Mouse (Mus musculus) MEL (cell line): Measurements from ENCODE around the gene Kcnj1.

Experiments used
- CTCF ChIP-seq, 3 experiments: IDR thresholded peaks in 2 of 3; conservative IDR thresholded peaks in 1 of 3; 2 replicates each; pipeline ENCODE4 v1.5.1; 2011 to 2012; ENCODE audit warnings: low read length in 3 of 3, low read depth in 2 of 3, mild to moderate bottlenecking in 2 of 3, improper control_type of control experiment in 1 of 3, inconsistent platforms in 1 of 3, mixed read lengths in 1 of 3, moderate library complexity in 1 of 3; ENCODE audit not compliant: control insufficient read depth in 1 of 3, insufficient read depth in 1 of 3, poor library complexity in 1 of 3, severe bottlenecking in 1 of 3
- E2F4 ChIP-seq: IDR thresholded peaks from 2 replicates; pipeline ENCODE4 v1.6.1; 2011; ENCODE audit warnings: low read depth, low read length, improper control_type of control experiment, borderline replicate concordance
- MEF2A ChIP-seq: IDR thresholded peaks from 2 replicates; pipeline ENCODE4 v1.6.1; 2014; ENCODE audit warnings: low read depth, mild to moderate bottlenecking, inconsistent platforms, low read length, improper control_type of control experiment; ENCODE audit not compliant: poor library complexity, insufficient replicate concordance, severe bottlenecking; ENCODE audit errors: extremely low read depth
- TCF12 ChIP-seq: IDR thresholded peaks from 2 replicates; pipeline ENCODE4 v1.6.1; 2014; ENCODE audit warnings: low read depth, mild to moderate bottlenecking, inconsistent platforms, low read length, improper control_type of control experiment, moderate library complexity

DNA sequence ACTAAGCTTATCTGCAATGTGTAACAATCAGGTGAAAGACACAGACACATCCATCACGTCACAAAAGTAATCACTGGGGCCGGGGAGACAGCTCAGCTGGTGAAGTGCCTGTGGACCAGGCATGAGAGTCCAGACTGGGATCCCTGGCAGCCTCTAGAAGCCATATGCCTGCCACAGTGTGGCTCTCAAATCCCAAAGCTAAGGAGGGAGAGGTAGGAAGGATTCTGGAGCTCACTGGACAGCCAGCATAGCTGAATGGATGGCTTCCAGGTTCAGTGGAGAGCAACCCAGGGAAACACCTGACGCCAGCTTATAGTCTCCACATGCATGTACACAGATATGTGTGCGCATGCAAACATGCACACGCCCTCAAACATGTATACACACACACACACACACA is 76.5 kb downstream of the Kcnj1 start:
- TF ChIP-seq CTCF (IDR thresholded peaks at IDR 0.05 in 2 of 3, conservative IDR thresholded peaks at IDR 0.05 in 1 of 3; ENCODE audit: control insufficient read depth in 1 of 3, insufficient read depth in 1 of 3, low read depth in 2 of 3, low read length in 3 of 3, poor library complexity in 1 of 3, severe bottlenecking in 1 of 3) (no peak), MEF2A (no peak), E2F4 (no peak), TCF12 (no peak)
